Mouse (Mus musculus) megakaryocyte, embryonic 14.5 days (primary cell): ENCODE data around the gene Agfg2.

ENCODE experiments used
- FLI1 ChIP-seq: IDR thresholded peaks from 2 replicates; pipeline ENCODE4 v1.6.1; 2012; ENCODE audit warnings: low read length, inconsistent platforms, mixed read lengths
- GATA1 ChIP-seq: IDR thresholded peaks from 3 replicates; pipeline ENCODE4 v1.6.1; 2012; ENCODE audit warnings: mixed read lengths, low read length, inconsistent platforms, borderline replicate concordance

DNA sequence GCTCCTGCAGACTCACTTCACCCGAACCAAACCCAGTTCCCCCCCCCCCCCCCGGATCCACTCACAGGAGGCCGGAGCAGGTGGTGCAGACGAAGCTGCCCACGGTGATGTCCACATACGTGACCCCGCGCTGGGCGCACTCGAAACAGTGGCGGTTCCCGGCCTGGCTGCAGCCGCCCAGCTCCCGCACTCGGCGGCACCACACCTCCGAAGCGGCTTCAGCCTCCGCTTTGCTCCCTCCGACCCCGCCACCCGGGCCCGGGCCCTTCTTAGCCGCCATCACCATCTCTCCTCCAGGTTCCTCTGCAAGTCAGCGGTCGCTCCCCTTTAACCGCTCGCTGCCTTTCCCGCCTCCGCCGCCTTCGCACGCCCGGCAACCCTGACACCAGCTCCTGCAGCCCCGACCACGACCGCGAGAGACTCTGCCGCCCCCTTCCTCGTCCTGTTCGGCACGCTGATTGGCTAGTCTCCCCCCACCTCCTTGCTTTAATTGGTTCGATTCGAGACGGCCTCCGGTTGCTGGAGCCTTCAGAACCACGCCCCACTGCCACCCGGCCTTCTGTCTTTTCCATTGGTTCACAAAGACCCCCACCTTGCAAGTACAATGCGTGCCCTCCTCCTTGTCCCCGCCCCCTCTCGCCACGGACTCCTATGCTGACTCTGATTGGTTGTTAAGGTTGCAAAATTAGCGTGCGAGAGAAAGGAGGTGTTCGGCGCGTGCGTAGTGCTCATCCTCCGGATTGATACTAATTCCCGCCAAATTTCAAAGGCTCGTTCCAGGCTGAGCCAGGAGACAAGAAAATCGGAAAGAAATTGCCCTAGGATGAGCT, at the start of gene Agfg2:
- no peak; the same call in 1 of the 2 replicates for TF ChIP-seq FLI1
- no peak for TF ChIP-seq GATA1
